Mouse (Mus musculus): ENCODE measurements around the gene Slc9a1.

Slc9a1 gene

GRCm38 (mm10) chr4:133402011-133402410 lies 32.5 kb downstream of the Slc9a1 start:
- DNase-seq (ENCODE audit: low read depth, low spot score) = no peak

GRCm38 (mm10) chr4:133403611-133404228 lies 34.2 kb downstream of the Slc9a1 start:
- no peak for DNase-seq (ENCODE audit: low read depth, low spot score)

GRCm38 (mm10) chr4:133404256-133404655 lies 34.8 kb downstream of the Slc9a1 start:
- no peak for DNase-seq (ENCODE audit: low read depth, low spot score)

- no peak for DNase-seq (ENCODE audit: low read depth, low spot score)
Measured at GRCm38 (mm10) chr4:133406313-133407056, 37.0 kb downstream of the Slc9a1 start.

- DNase-seq (ENCODE audit: low read depth, low spot score) = no peak
Measured at GRCm38 (mm10) chr4:133407114-133407787, 37.7 kb downstream of the Slc9a1 start.

- DNase-seq (ENCODE audit: low read depth, low spot score) = no peak
Measured at GRCm38 (mm10) chr4:133408006-133408405, 38.5 kb downstream of the Slc9a1 start.

- no peak for DNase-seq (ENCODE audit: low read depth, low spot score)
Measured at GRCm38 (mm10) chr4:133410994-133411393, 41.5 kb downstream of the Slc9a1 start.

GRCm38 (mm10) chr4:133412096-133412495 lies 42.6 kb downstream of the Slc9a1 start:
- DNase-seq (ENCODE audit: low read depth, low spot score) = no peak

GRCm38 (mm10) chr4:133412575-133413540 lies 43.4 kb downstream of the Slc9a1 start:
- no peak for DNase-seq (ENCODE audit: low read depth, low spot score)

- DNase-seq (ENCODE audit: low read depth, low spot score) = no peak
Measured at GRCm38 (mm10) chr4:133413617-133414016, 44.1 kb downstream of the Slc9a1 start.

- DNase-seq (ENCODE audit: low read depth, low spot score) = peak; percentile 81
Measured at GRCm38 (mm10) chr4:133414920-133415319, 45.4 kb downstream of the Slc9a1 start.

GRCm38 (mm10) chr4:133419312-133420004 lies 50.0 kb downstream of the Slc9a1 start:
- peak; percentile 75 for DNase-seq (ENCODE audit: low read depth, low spot score)

GRCm38 (mm10) chr4:133421989-133422388 lies 52.5 kb downstream of the Slc9a1 start:
- no peak for DNase-seq (ENCODE audit: low read depth, low spot score)

- no peak for DNase-seq (ENCODE audit: low read depth, low spot score)
Measured at GRCm38 (mm10) chr4:133422601-133423000, 53.1 kb downstream of the Slc9a1 start.

GRCm38 (mm10) chr4:133423108-133423507 lies 53.6 kb downstream of the Slc9a1 start:
- DNase-seq (ENCODE audit: low read depth, low spot score) = peak; percentile 68

GRCm38 (mm10) chr4:133423691-133424090 lies 54.2 kb downstream of the Slc9a1 start:
- DNase-seq (ENCODE audit: low read depth, low spot score) = no peak

GRCm38 (mm10) chr4:133424100-133424499 lies 54.6 kb downstream of the Slc9a1 start:
- DNase-seq (ENCODE audit: low read depth, low spot score) = peak; percentile 85

- DNase-seq (ENCODE audit: low read depth, low spot score) = no peak
Measured at GRCm38 (mm10) chr4:133426141-133426540, 56.6 kb downstream of the Slc9a1 start.

GRCm38 (mm10) chr4:133431508-133431907 lies 62.0 kb downstream of the Slc9a1 start:
- DNase-seq (ENCODE audit: low read depth, low spot score) = no peak

- peak; percentile 92 for DNase-seq (ENCODE audit: low read depth, low spot score)
Measured at GRCm38 (mm10) chr4:133432560-133433171, 63.2 kb downstream of the Slc9a1 start.

Measured in R1 (cell line).